Mouse (Mus musculus): ENCODE measurements around the gene Card9. TPM values are rescaled to one million over a fixed set of nuclear protein-coding genes. Genes with fewer than 3 reads are reported as not detected.

The Card9 gene
- polyA plus RNA-seq, 1 experiment from 2014 or later = 1.5 TPM

DNA sequence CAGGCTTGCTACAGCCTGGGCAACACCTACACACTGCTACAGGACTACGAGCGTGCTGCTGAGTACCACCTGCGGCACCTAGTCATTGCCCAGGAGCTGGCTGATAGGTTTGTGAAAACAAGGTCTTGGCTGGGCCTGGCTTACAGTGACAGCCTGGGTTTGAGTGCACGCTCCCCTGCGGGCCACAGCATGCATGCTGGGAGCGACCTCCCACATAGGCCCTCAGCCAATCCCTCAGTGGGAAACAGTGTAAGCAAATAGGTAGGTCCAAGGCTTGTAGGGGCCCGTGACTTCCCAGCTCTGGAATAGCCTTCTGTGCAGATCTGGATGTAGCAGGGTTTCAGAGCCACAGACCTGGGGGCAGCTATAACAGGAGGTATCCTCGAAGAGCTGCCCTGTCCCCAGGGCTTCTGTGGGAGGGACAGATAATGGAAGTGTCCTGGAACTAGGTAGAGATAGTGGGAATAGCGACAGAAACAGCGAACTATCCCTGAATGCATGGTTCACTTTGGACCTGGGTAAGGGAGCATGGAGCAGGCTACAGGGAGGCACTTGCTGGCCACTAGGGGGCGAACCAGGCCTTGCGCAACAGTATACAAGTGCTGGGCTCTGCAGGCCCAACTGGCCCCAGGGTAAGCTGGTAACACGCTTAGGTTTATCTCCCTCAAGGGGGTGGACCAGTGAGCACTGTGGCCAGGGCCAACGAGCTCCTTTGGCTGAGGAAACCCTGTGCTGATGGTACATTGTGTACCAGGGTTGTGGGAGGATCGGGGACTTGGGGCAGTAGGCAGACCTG lies 35.1 kb downstream of the Card9 start:
- no peak overlapping the region for H3K27ac ChIP-seq (ENCODE audit: low read length)
- peak; percentile 88 for ATAC-seq (ENCODE audit: insufficient read depth, low FRiP score)

DNA sequence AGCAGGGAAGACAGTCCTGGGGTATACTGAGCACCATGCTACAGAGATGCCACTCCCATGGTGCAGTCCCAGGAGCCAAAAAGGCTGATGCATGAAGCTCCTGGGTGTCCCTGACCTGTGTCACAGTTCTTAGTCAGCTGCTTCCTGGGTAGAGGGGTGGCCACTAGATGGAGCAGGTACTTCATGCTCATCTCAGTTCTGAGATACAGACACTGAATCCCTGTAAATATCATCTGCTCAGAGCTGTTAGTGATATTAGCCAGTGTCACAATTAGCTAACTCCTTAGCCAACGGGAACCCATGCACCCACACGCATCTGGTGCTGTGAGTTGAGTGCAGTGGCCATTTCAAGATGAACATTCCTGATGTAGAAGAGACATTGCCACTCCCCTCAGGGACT lies 35.8 kb downstream of the Card9 start:
- H3K36me3 ChIP-seq (ENCODE audit: control insufficient read depth, insufficient read depth, low read length) = peaks cover 28% of the 10 kb centered on the region
- no peaks in the 10 kb centered on the region for H3K9me3 ChIP-seq (replicated peaks; ENCODE audit: control insufficient read depth, low read length)
- ATAC-seq (ENCODE audit: insufficient read depth, low FRiP score) = no peak
- no peak overlapping the region for H3K4me3 ChIP-seq (replicated peaks; ENCODE audit: low read length)
- 74% methylated on average over 2 of the region's 2 CpGs for WGBS
- no peak overlapping the region for H3K9ac ChIP-seq (ENCODE audit: low read length)
- no peaks in the 10 kb centered on the region for H3K27me3 ChIP-seq (ENCODE audit: control insufficient read depth, insufficient read depth, low read length)
- no peak overlapping the region for H3K4me2 ChIP-seq (ENCODE audit: low read depth, low read length)
- no peaks in the 10 kb centered on the region for H3K4me1 ChIP-seq (ENCODE audit: control insufficient read depth, insufficient read depth, low read length)
- H3K27ac ChIP-seq (ENCODE audit: low read length) = no peak overlapping the region

More for the DNA sequence above, 35.1 kb downstream of the Card9 start:
- Histone ChIP-seq H3K4me3 (replicated peaks; ENCODE audit: low read length) (no peak overlapping the region), H3K9ac (ENCODE audit: low read length) (no peak overlapping the region), H3K9me3 (replicated peaks; ENCODE audit: control insufficient read depth, low read length) (no peaks in the 10 kb centered on the region), H3K4me1 (ENCODE audit: control insufficient read depth, insufficient read depth, low read length) (no peaks in the 10 kb centered on the region), H3K4me2 (ENCODE audit: low read depth, low read length) (no peak overlapping the region), H3K27me3 (ENCODE audit: control insufficient read depth, insufficient read depth, low read length) (no peaks in the 10 kb centered on the region), H3K36me3 (ENCODE audit: control insufficient read depth, insufficient read depth, low read length) (peaks cover 28% of the 10 kb centered on the region)
- WGBS = 67% methylated on average over 15 of the region's 15 CpGs

- H3K4me2 ChIP-seq (ENCODE audit: low read depth, low read length) = no peak overlapping the region
- no peak overlapping the region for H3K9ac ChIP-seq (ENCODE audit: low read length)
- peaks cover 28% of the 10 kb centered on the region for H3K36me3 ChIP-seq (ENCODE audit: control insufficient read depth, insufficient read depth, low read length)
- H3K9me3 ChIP-seq (replicated peaks; ENCODE audit: control insufficient read depth, low read length) = no peaks in the 10 kb centered on the region
- no peak overlapping the region for H3K27ac ChIP-seq (ENCODE audit: low read length)
- no peak overlapping the region for H3K4me3 ChIP-seq (replicated peaks; ENCODE audit: low read length)
- no peak for ATAC-seq (ENCODE audit: insufficient read depth, low FRiP score)
- WGBS = 88% methylated on average over 13 of the region's 13 CpGs
- H3K4me1 ChIP-seq (ENCODE audit: control insufficient read depth, insufficient read depth, low read length) = no peaks in the 10 kb centered on the region
- H3K27me3 ChIP-seq (ENCODE audit: control insufficient read depth, insufficient read depth, low read length) = no peaks in the 10 kb centered on the region
Measured at GRCm38 (mm10) chr2:26323589-26324325, 37.0 kb downstream of the Card9 start.

DNA sequence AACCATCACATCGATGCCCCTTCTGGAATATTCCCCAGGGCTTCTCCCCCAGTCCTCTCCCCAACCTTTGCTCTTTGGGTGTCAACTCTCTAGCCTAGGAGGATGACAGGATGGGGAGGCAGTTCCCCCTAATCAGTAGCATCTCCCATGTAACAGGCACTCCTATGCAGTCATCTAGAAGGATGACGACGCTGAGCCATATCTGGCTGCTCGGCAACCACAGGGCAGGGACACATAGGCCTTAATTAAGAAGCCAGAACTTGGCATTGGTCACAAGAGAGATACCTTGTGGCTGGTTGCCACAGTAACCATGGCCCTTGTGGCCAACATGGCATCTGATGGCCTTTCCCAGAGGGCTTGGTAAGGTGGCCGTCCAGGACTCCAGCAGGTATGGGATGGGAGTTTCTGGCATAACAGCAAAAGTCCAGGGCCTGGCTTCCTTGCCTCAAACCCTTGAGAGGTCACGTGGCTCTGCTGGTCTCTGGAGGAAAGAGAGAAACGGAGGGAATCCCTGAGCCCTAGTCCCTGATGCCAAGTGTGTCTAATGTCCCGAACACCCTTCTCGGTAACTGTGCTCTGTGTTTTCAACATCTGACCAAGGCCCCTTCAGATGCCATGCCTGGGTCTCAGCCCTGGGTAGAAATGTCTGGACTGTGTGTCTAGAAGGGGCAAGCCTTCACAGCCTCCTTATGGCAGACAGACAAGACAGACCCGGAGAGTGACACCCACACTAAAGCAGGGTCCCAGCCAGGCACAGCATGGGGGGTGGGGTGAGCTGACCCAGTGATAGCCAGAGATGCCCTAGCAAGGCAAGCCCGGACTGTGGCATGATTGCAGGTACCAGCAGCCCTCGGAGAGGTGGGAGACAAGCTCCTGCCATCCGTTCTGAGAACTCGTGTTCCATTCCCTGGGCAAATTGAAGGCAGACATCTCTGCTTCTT lies 40.2 kb downstream of the Card9 start:
- H3K27me3 ChIP-seq (ENCODE audit: control insufficient read depth, insufficient read depth, low read length) = no peaks in the 10 kb centered on the region
- no peak for ATAC-seq (ENCODE audit: insufficient read depth, low FRiP score)
- no peak overlapping the region for H3K4me3 ChIP-seq (replicated peaks; ENCODE audit: low read length)
- peaks cover 22% of the 10 kb centered on the region for H3K4me1 ChIP-seq (ENCODE audit: control insufficient read depth, insufficient read depth, low read length)
- WGBS = 87% methylated on average over 14 of the region's 14 CpGs
- H3K36me3 ChIP-seq (ENCODE audit: control insufficient read depth, insufficient read depth, low read length) = peaks cover 15% of the 10 kb centered on the region; the same call in 1 of the 2 replicates
- no peak overlapping the region for H3K27ac ChIP-seq (ENCODE audit: low read length)
- no peak overlapping the region for H3K4me2 ChIP-seq (ENCODE audit: low read depth, low read length)
- H3K9me3 ChIP-seq (replicated peaks; ENCODE audit: control insufficient read depth, low read length) = no peaks in the 10 kb centered on the region
- H3K9ac ChIP-seq (ENCODE audit: low read length) = no peak overlapping the region

DNA sequence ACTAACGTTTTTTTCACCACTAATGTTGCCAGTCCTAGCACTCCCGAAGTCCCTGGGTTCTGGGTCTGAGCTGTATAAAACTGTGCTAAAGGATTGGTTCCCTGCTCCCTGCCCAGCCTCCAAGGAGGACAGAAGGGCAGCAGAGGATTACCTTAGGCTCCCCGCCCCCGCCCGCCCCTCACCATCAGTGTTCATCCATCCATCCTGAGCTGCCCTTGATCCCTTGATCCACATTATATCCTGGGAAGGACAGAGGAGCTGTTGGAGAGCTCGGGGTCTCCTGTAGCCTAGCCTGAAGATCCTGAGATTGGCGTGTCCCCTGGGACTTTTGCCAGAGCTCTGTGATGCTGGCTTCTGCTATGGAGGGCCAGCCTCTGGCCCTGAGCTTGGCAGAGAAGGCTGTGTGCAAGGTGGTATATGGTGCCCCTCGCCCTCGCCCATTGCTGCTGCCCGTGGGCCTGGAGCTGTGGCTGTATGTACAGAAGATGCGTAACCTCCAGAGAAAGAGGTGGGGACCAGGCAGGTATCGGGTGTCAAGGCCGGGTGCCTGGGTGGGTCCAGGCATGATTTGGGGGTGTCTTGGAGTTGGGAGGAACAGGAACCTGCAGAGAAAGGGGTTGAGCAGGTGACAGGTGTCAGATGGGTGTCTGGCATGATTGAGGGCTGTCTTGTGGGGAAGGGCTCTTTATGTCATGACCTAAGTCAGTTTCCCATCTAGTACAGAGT lies 41.0 kb downstream of the Card9 start:
- Histone ChIP-seq H3K4me1 (ENCODE audit: control insufficient read depth, insufficient read depth, low read length) (peaks cover 27% of the 10 kb centered on the region), H3K27ac (ENCODE audit: low read length) (no peak overlapping the region), H3K9ac (ENCODE audit: low read length) (no peak overlapping the region), H3K9me3 (replicated peaks; ENCODE audit: control insufficient read depth, low read length) (no peaks in the 10 kb centered on the region), H3K4me3 (replicated peaks; ENCODE audit: low read length) (no peak overlapping the region), H3K4me2 (ENCODE audit: low read depth, low read length) (no peak overlapping the region), H3K27me3 (ENCODE audit: control insufficient read depth, insufficient read depth, low read length) (no peaks in the 10 kb centered on the region), H3K36me3 (ENCODE audit: control insufficient read depth, insufficient read depth, low read length) (peaks cover 10% of the 10 kb centered on the region; the same call in 1 of the 2 replicates)
- 88% methylated on average over 13 of the region's 13 CpGs for WGBS
- no peak for ATAC-seq (ENCODE audit: insufficient read depth, low FRiP score)

GRCm38 (mm10) chr2:26319109-26319508 lies 41.6 kb downstream of the Card9 start:
- 91% methylated on average over 9 of the region's 9 CpGs for WGBS
- Histone ChIP-seq H3K36me3 (ENCODE audit: control insufficient read depth, insufficient read depth, low read length) (peaks cover 7% of the 10 kb centered on the region; the same call in 1 of the 2 replicates), H3K9me3 (replicated peaks; ENCODE audit: control insufficient read depth, low read length) (no peaks in the 10 kb centered on the region), H3K27me3 (ENCODE audit: control insufficient read depth, insufficient read depth, low read length) (no peaks in the 10 kb centered on the region), H3K4me1 (ENCODE audit: control insufficient read depth, insufficient read depth, low read length) (peaks cover 33% of the 10 kb centered on the region), H3K27ac (ENCODE audit: low read length) (no peak overlapping the region), H3K4me2 (ENCODE audit: low read depth, low read length) (no peak overlapping the region), H3K9ac (ENCODE audit: low read length) (no peak overlapping the region), H3K4me3 (replicated peaks; ENCODE audit: low read length) (no peak overlapping the region)
- ATAC-seq (ENCODE audit: insufficient read depth, low FRiP score) = no peak

- Histone ChIP-seq H3K27ac (ENCODE audit: low read length) (no peak overlapping the region), H3K9me3 (replicated peaks; ENCODE audit: control insufficient read depth, low read length) (no peaks in the 10 kb centered on the region), H3K4me1 (ENCODE audit: control insufficient read depth, insufficient read depth, low read length) (peaks cover 34% of the 10 kb centered on the region), H3K4me3 (replicated peaks; ENCODE audit: low read length) (no peak overlapping the region), H3K27me3 (ENCODE audit: control insufficient read depth, insufficient read depth, low read length) (no peaks in the 10 kb centered on the region), H3K9ac (ENCODE audit: low read length) (no peak overlapping the region), H3K36me3 (ENCODE audit: control insufficient read depth, insufficient read depth, low read length) (0 out of 2 replicates have a peak, but pooled peaks cover under 1% of the 10 kb centered on the region), H3K4me2 (ENCODE audit: low read depth, low read length) (no peak overlapping the region)
- 85% methylated on average over 3 of the region's 3 CpGs for WGBS
- no peak for ATAC-seq (ENCODE audit: insufficient read depth, low FRiP score)
Measured at GRCm38 (mm10) chr2:26317991-26318672, 42.6 kb downstream of the Card9 start.

GRCm38 (mm10) chr2:26317371-26317770 lies 43.3 kb downstream of the Card9 start:
- no peaks in the 10 kb centered on the region for H3K27me3 ChIP-seq (ENCODE audit: control insufficient read depth, insufficient read depth, low read length)
- H3K4me3 ChIP-seq (replicated peaks; ENCODE audit: low read length) = peak overlapping the region; percentile 80; the same call in 1 of the 2 replicates
- no peaks in the 10 kb centered on the region for H3K9me3 ChIP-seq (replicated peaks; ENCODE audit: control insufficient read depth, low read length)
- peak overlapping the region; percentile 72 for H3K4me2 ChIP-seq (ENCODE audit: low read depth, low read length)
- H3K4me1 ChIP-seq (ENCODE audit: control insufficient read depth, insufficient read depth, low read length) = peaks cover 34% of the 10 kb centered on the region
- no peaks in the 10 kb centered on the region for H3K36me3 ChIP-seq (ENCODE audit: control insufficient read depth, insufficient read depth, low read length)
- no peak for ATAC-seq (ENCODE audit: insufficient read depth, low FRiP score)
- H3K27ac ChIP-seq (ENCODE audit: low read length) = peak overlapping the region; percentile 93; the same call in 1 of the 2 replicates
- WGBS = 60% methylated on average over 3 of the region's 3 CpGs
- peak overlapping the region; percentile 90; the same call in 1 of the 2 replicates for H3K9ac ChIP-seq (ENCODE audit: low read length)
